Mouse (Mus musculus): Measurements from ENCODE around the gene Dnajc17. TPM values are rescaled to one million over a fixed set of nuclear protein-coding genes. Genes with fewer than 3 reads are reported as not detected.

The Dnajc17 gene
- polyA plus RNA-seq, 1 experiment from 2014 or later: 26.2 TPM

DNA sequence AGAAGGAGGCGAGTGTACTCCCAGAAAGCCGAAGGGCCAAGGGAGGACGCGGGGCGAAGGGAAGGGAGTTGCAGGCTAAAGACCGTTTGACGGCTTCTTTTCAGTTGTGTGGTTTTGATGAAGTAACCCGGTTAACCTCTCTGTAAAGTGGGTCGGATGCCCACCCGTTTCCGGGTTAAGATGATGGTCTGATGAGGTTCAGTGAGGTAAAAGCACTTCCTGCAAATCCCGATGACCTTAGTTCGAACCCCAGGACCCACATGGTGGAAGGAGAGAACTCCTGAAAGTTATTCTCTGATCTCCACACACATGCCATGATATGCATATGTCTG is 547 bp upstream of the Dnajc17 start:
- Histone ChIP-seq H3K4me1 (ENCODE audit: control insufficient read depth, insufficient read depth, low read length) (0 out of 2 replicates have a peak, but pooled peaks cover 3% of the 10 kb centered on the region), H3K27ac (replicated peaks; ENCODE audit: low read depth, low read length) (no peak overlapping the region), H3K36me3 (replicated peaks; ENCODE audit: control insufficient read depth, insufficient read depth, low read depth, low read length) (no peaks in the 10 kb centered on the region), H3K27me3 (ENCODE audit: control insufficient read depth, insufficient read depth, low read length) (no peaks in the 10 kb centered on the region), H3K4me2 (ENCODE audit: low read depth, low read length) (peak overlapping the region; percentile 49), H3K9ac (replicated peaks; ENCODE audit: low read length) (peak overlapping the region; percentile 74), H3K9me3 (replicated peaks; ENCODE audit: control insufficient read depth, low read length) (no peaks in the 10 kb centered on the region), H3K4me3 (ENCODE audit: low read depth, low read length) (peak overlapping the region; percentile 73)
- ATAC-seq (replicated peaks; ENCODE audit: insufficient number of reproducible peaks, low FRiP score, low TSS enrichment, low read depth) (no peak), DNase-seq (ENCODE audit: low spot score) (peak; percentile 43)
- 2% methylated on average over 13 of the region's 13 CpGs for WGBS

DNA sequence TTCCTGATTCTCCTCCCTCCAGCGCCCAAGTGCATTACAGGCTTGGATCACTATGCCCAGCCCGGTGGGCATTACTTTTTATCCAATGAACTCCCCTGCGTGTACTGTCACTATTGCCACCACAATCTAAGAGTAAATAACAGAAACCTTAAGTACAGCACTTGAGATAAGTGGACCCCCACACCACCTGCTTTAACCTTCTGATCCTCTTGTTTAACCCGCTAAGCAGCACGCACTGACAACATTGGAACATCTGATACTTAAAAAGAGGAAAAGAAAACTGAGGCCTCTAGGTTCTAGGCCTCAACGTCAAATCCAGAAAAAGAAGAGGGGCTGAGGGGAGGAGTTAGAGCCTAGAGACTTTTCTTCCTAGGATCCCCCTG is 643 bp downstream of the Dnajc17 start:
- Histone ChIP-seq H3K27ac (replicated peaks; ENCODE audit: low read depth, low read length) (peak overlapping the region; percentile 64; the same call in 1 of the 2 replicates), H3K27me3 (ENCODE audit: control insufficient read depth, insufficient read depth, low read length) (no peaks in the 10 kb centered on the region), H3K4me3 (ENCODE audit: low read depth, low read length) (peak overlapping the region; percentile 73), H3K4me2 (ENCODE audit: low read depth, low read length) (peak overlapping the region; percentile 32), H3K36me3 (replicated peaks; ENCODE audit: control insufficient read depth, insufficient read depth, low read depth, low read length) (no peaks in the 10 kb centered on the region), H3K4me1 (ENCODE audit: control insufficient read depth, insufficient read depth, low read length) (0 out of 2 replicates have a peak, but pooled peaks cover 3% of the 10 kb centered on the region), H3K9me3 (replicated peaks; ENCODE audit: control insufficient read depth, low read length) (no peaks in the 10 kb centered on the region), H3K9ac (replicated peaks; ENCODE audit: low read length) (peak overlapping the region; percentile 67)
- 23% methylated on average over 6 of the region's 6 CpGs for WGBS
- ATAC-seq (replicated peaks; ENCODE audit: insufficient number of reproducible peaks, low FRiP score, low TSS enrichment, low read depth) (no peak; the same call in 1 of the 2 replicates), DNase-seq (ENCODE audit: low spot score) (no peak)

- H3K9me3 ChIP-seq (replicated peaks; ENCODE audit: control insufficient read depth, low read length): no peaks in the 10 kb centered on the region
- no peaks in the 10 kb centered on the region for H3K36me3 ChIP-seq (replicated peaks; ENCODE audit: control insufficient read depth, insufficient read depth, low read depth, low read length)
- ATAC-seq (replicated peaks; ENCODE audit: insufficient number of reproducible peaks, low FRiP score, low TSS enrichment, low read depth) (no peak), DNase-seq (ENCODE audit: low spot score) (no peak)
- H3K4me2 ChIP-seq (ENCODE audit: low read depth, low read length): no peak overlapping the region
- 82% methylated on average over 4 of the region's 4 CpGs for WGBS
- no peak overlapping the region for H3K27ac ChIP-seq (replicated peaks; ENCODE audit: low read depth, low read length)
- no peak overlapping the region for H3K9ac ChIP-seq (replicated peaks; ENCODE audit: low read length)
- no peaks in the 10 kb centered on the region for H3K27me3 ChIP-seq (ENCODE audit: control insufficient read depth, insufficient read depth, low read length)
- H3K4me1 ChIP-seq (ENCODE audit: control insufficient read depth, insufficient read depth, low read length): no peaks in the 10 kb centered on the region
- no peak overlapping the region for H3K4me3 ChIP-seq (ENCODE audit: low read depth, low read length)
Observed at GRCm38 (mm10) chr2:119203871-119204460, 4.6 kb downstream of the Dnajc17 start.

GRCm38 (mm10) chr2:119202914-119203453 is 5.6 kb downstream of the Dnajc17 start:
- WGBS: 82% methylated on average over 5 of the region's 5 CpGs
- Histone ChIP-seq H3K4me2 (ENCODE audit: low read depth, low read length) (no peak overlapping the region), H3K9me3 (replicated peaks; ENCODE audit: control insufficient read depth, low read length) (no peaks in the 10 kb centered on the region)

GRCm38 (mm10) chr2:119198934-119199333 is 9.7 kb downstream of the Dnajc17 start:
- H3K4me3 ChIP-seq (ENCODE audit: low read depth, low read length): no peak overlapping the region
- 59% methylated on average over 3 of the region's 3 CpGs for WGBS
- no peaks in the 10 kb centered on the region for H3K36me3 ChIP-seq (replicated peaks; ENCODE audit: control insufficient read depth, insufficient read depth, low read depth, low read length)
- DNase-seq (ENCODE audit: low spot score) (no peak), ATAC-seq (replicated peaks; ENCODE audit: insufficient number of reproducible peaks, low FRiP score, low TSS enrichment, low read depth) (no peak)
- H3K27me3 ChIP-seq (ENCODE audit: control insufficient read depth, insufficient read depth, low read length): no peaks in the 10 kb centered on the region
- H3K4me2 ChIP-seq (ENCODE audit: low read depth, low read length): no peak overlapping the region
- H3K27ac ChIP-seq (replicated peaks; ENCODE audit: low read depth, low read length): no peak overlapping the region
- no peaks in the 10 kb centered on the region; the same call in 1 of the 2 replicates for H3K4me1 ChIP-seq (ENCODE audit: control insufficient read depth, insufficient read depth, low read length)
- no peak overlapping the region for H3K9ac ChIP-seq (replicated peaks; ENCODE audit: low read length)
- no peaks in the 10 kb centered on the region for H3K9me3 ChIP-seq (replicated peaks; ENCODE audit: control insufficient read depth, low read length)

More at GRCm38 (mm10) chr2:119202914-119203453, 5.6 kb downstream of the Dnajc17 start:
- no peak overlapping the region for H3K4me3 ChIP-seq (ENCODE audit: low read depth, low read length)
- H3K9ac ChIP-seq (replicated peaks; ENCODE audit: low read length): no peak overlapping the region
- peak; percentile 32 for DNase-seq (ENCODE audit: low spot score)
- no peaks in the 10 kb centered on the region for H3K4me1 ChIP-seq (ENCODE audit: control insufficient read depth, insufficient read depth, low read length)
- ATAC-seq (replicated peaks; ENCODE audit: insufficient number of reproducible peaks, low FRiP score, low TSS enrichment, low read depth): no peak
- no peak overlapping the region for H3K27ac ChIP-seq (replicated peaks; ENCODE audit: low read depth, low read length)
- H3K27me3 ChIP-seq (ENCODE audit: control insufficient read depth, insufficient read depth, low read length): no peaks in the 10 kb centered on the region
- H3K36me3 ChIP-seq (replicated peaks; ENCODE audit: control insufficient read depth, insufficient read depth, low read depth, low read length): no peaks in the 10 kb centered on the region

DNA sequence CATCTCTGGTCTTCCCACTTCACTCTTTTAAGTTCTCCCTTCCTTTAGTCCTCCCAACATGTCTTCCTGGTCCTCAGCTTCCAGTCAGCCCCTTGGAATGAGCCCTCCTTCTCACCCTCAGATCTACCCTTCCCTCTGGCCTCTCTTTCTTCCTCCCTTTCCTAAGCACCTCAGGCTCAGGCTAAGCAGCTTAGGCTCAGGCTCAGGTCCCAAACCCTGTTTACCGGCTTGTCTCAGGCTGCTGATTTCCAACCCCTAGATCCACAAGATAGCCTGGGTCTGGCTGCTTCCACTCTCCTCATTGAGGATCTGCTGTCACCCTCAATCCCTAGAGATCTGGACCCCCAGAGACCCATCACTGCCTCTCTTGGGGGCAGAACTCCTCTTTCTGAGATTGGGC is 10.5 kb downstream of the Dnajc17 start:
- ATAC-seq (replicated peaks; ENCODE audit: insufficient number of reproducible peaks, low FRiP score, low TSS enrichment, low read depth) (no peak), DNase-seq (ENCODE audit: low spot score) (no peak)
- H3K27ac ChIP-seq (replicated peaks; ENCODE audit: low read depth, low read length): no peak overlapping the region
- WGBS: 23% methylated on average over 1 of the region's 1 CpGs
- H3K9me3 ChIP-seq (replicated peaks; ENCODE audit: control insufficient read depth, low read length): no peaks in the 10 kb centered on the region
- no peak overlapping the region for H3K9ac ChIP-seq (replicated peaks; ENCODE audit: low read length)
- H3K27me3 ChIP-seq (ENCODE audit: control insufficient read depth, insufficient read depth, low read length): no peaks in the 10 kb centered on the region
- no peaks in the 10 kb centered on the region; the same call in 1 of the 2 replicates for H3K4me1 ChIP-seq (ENCODE audit: control insufficient read depth, insufficient read depth, low read length)
- H3K36me3 ChIP-seq (replicated peaks; ENCODE audit: control insufficient read depth, insufficient read depth, low read depth, low read length): no peaks in the 10 kb centered on the region
- H3K4me2 ChIP-seq (ENCODE audit: low read depth, low read length): no peak overlapping the region
- no peak overlapping the region for H3K4me3 ChIP-seq (ENCODE audit: low read depth, low read length)

DNA sequence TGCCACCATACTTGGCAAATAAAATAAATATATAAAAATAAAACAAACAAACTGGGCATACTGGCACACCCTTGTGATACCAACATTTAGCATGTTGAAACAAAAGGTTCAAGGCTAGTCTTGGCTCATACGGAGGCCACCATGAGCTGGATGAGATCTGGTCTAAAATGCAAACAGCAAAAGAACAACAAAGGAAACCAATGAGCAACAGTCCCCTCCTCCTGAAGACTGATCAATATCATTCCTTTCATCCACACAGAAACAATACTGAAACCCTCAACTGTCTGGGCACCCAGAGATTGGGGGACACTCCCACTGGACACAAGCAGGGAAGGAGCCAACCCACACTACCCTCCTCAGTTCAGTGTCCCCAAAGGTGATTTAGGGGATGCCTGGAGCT is 11.1 kb downstream of the Dnajc17 start:
- DNase-seq (ENCODE audit: low spot score): no peak
- Histone ChIP-seq H3K27me3 (ENCODE audit: control insufficient read depth, insufficient read depth, low read length) (no peaks in the 10 kb centered on the region), H3K9me3 (replicated peaks; ENCODE audit: control insufficient read depth, low read length) (no peaks in the 10 kb centered on the region), H3K4me2 (ENCODE audit: low read depth, low read length) (no peak overlapping the region), H3K27ac (replicated peaks; ENCODE audit: low read depth, low read length) (no peak overlapping the region), H3K36me3 (replicated peaks; ENCODE audit: control insufficient read depth, insufficient read depth, low read depth, low read length) (no peaks in the 10 kb centered on the region), H3K9ac (replicated peaks; ENCODE audit: low read length) (no peak overlapping the region), H3K4me3 (ENCODE audit: low read depth, low read length) (no peak overlapping the region), H3K4me1 (ENCODE audit: control insufficient read depth, insufficient read depth, low read length) (no peaks in the 10 kb centered on the region; the same call in 1 of the 2 replicates)
- 84% methylated on average over 1 of the region's 1 CpGs for WGBS
- no peak for ATAC-seq (replicated peaks; ENCODE audit: insufficient number of reproducible peaks, low FRiP score, low TSS enrichment, low read depth)

DNA sequence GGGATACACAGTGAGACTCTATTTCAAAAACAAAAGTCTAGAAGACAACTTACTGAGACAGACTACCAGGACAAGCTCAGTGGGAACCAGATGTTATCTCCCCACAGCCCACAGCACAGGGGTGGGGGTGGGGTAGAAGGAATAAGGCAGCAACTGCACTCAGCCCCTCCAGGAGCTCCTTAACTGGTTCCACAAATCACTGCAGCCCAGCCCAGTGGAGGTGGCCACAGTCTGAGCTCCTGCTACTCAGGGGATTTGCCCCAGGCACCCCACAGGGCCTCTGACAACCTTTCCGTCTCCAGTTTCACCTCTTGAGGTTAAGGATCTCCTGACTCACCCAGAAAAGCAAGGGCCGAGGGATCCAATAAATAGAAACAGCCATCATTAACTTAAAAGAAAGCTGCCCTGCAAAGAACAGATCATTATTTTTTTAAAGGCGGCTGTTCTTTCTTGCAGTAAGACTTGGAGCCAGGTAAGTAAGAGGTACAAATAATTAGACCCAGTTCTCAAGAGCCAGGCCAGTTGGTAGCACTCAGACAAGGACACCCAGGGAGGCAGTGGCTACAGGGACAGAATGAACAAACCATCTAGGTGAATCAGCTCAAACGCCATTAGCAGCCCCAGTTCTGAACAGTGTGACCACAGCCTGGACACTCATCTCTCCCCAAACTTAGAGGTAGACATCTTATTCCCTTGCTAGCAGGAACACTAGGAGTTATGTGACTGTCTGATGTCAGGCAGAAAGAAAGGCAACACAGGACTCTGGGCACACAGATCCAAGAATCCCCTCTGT is 12.1 kb downstream of the Dnajc17 start:
- Histone ChIP-seq H3K27me3 (ENCODE audit: control insufficient read depth, insufficient read depth, low read length) (no peaks in the 10 kb centered on the region), H3K4me1 (ENCODE audit: control insufficient read depth, insufficient read depth, low read length) (no peaks in the 10 kb centered on the region; the same call in 1 of the 2 replicates), H3K36me3 (replicated peaks; ENCODE audit: control insufficient read depth, insufficient read depth, low read depth, low read length) (no peaks in the 10 kb centered on the region), H3K9ac (replicated peaks; ENCODE audit: low read length) (no peak overlapping the region), H3K4me3 (ENCODE audit: low read depth, low read length) (no peak overlapping the region), H3K4me2 (ENCODE audit: low read depth, low read length) (no peak overlapping the region), H3K27ac (replicated peaks; ENCODE audit: low read depth, low read length) (peak overlapping the region; percentile 7; the same call in 1 of the 2 replicates), H3K9me3 (replicated peaks; ENCODE audit: control insufficient read depth, low read length) (no peaks in the 10 kb centered on the region)
- DNase-seq (ENCODE audit: low spot score): peak; percentile 63
- ATAC-seq (replicated peaks; ENCODE audit: insufficient number of reproducible peaks, low FRiP score, low TSS enrichment, low read depth): peak; percentile 66
- WGBS: 14% methylated on average over 4 of the region's 4 CpGs

Data from embryonic facial prominence, embryonic 11.5 days (tissue).